Mouse (Mus musculus): ENCODE results near the gene Bin2.

DNA sequence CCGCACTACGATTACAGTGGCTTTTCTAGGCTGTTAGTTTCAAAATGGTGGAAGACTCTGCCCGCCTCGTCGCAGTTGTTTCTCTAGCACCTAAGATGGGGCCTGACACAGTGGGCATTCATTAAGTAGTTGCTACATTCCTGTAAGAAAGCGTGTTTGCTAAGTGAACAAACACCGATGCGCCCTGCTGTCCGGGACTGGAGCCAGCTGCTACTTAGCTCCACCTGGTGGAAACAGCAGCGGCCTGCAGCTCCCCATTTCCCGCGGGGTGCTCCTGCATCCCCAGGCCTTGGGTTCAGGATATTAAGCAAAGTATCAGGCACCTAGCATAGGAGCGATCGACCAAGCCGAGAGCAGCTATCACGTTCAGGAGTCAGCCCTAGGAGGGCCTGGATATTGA is 55.8 kb downstream of the Bin2 start:
- peak; percentile 85 for TF ChIP-seq CTCF (IDR thresholded peaks at IDR 0.05; ENCODE audit: extremely low read depth, insufficient read depth, insufficient read length, insufficient replicate concordance)
- no peak for TF ChIP-seq POLR2A (IDR thresholded peaks at IDR 0.05; ENCODE audit: low read depth, low read length)
